In genomic region chr7:16098021-16099017, GRCm38 (mm10) we compare ENCODE assay signal across 8 mouse cellular contexts. TPM values are rescaled to one million over a fixed set of nuclear protein-coding genes. Genes with fewer than 3 reads are reported as not detected.
DNase-seq lines count a peak whose midpoint lies in the region; ATAC-seq and TF ChIP-seq lines count a peak whose summit lies in the region.

Gene Napa (plus strand): TSS chr7:16098458.

- H3K27me3 ChIP-seq in C2C12 (ENCODE audit: control insufficient read depth, insufficient read depth, insufficient read length) = peaks cover 13% of the 10 kb centered on the region
- peaks cover 19% of the 10 kb centered on the region for H3K27me3 ChIP-seq in erythroblast, embryonic 14.5 days (ENCODE audit: control insufficient read depth)
- no peaks in the 10 kb centered on the region for H3K27me3 ChIP-seq in heart, embryonic 11.5 days (ENCODE audit: control insufficient read depth, insufficient read depth, low read length)
- no peaks in the 10 kb centered on the region for H3K27me3 ChIP-seq in kidney, embryonic 16.5 days (ENCODE audit: insufficient read depth, low read length)
- H3K27me3 ChIP-seq in liver, adult 2 months (ENCODE audit: control insufficient read depth, insufficient read depth, low read length) = no peaks in the 10 kb centered on the region
- H3K27me3 ChIP-seq in myocyte (ENCODE audit: control insufficient read depth, insufficient read depth, insufficient read length) = peaks cover 22% of the 10 kb centered on the region
- H3K27me3 ChIP-seq in splenic B cell, adult 2 months (ENCODE audit: control insufficient read depth, insufficient read depth, low read length, poor library complexity, severe bottlenecking) = no peaks in the 10 kb centered on the region

- H3K9me3 ChIP-seq in erythroblast, embryonic 14.5 days (ENCODE audit: control insufficient read depth, low read length) = no peaks in the 10 kb centered on the region
- H3K9me3 ChIP-seq in heart, embryonic 11.5 days (replicated peaks; ENCODE audit: control insufficient read depth, low read length) = no peaks in the 10 kb centered on the region
- no peaks in the 10 kb centered on the region for H3K9me3 ChIP-seq in kidney, embryonic 16.5 days (ENCODE audit: low read length)

- peaks cover 53% of the 10 kb centered on the region for H3K4me1 ChIP-seq in erythroblast, embryonic 14.5 days (ENCODE audit: control insufficient read depth)
- H3K4me1 ChIP-seq in heart, embryonic 11.5 days (ENCODE audit: control insufficient read depth, insufficient read depth, low read length) = peaks cover 15% of the 10 kb centered on the region
- peaks cover 17% of the 10 kb centered on the region for H3K4me1 ChIP-seq in kidney, embryonic 16.5 days (ENCODE audit: insufficient read depth, low read length)
- H3K4me1 ChIP-seq in liver, adult 2 months (ENCODE audit: control insufficient read depth, insufficient read depth, low read length) = peaks cover 6% of the 10 kb centered on the region

- peak within 1 kb of the TSS; percentile 97 for H3K9ac ChIP-seq in heart, embryonic 11.5 days (ENCODE audit: low read depth, low read length)
- H3K9ac ChIP-seq in kidney, embryonic 16.5 days (replicated peaks; ENCODE audit: low read length) = peak within 1 kb of the TSS; percentile 98
- peak within 1 kb of the TSS; percentile 98 for H3K9ac ChIP-seq in liver, adult 2 months (ENCODE audit: low read depth, low read length)

- H3K4me3 ChIP-seq in C2C12 (ENCODE audit: insufficient read depth, poor library complexity, severe bottlenecking) (peak within 1 kb of the TSS; percentile 69), myocyte (peak within 1 kb of the TSS; percentile 91)
- peak within 1 kb of the TSS; percentile 85 for H3K4me3 ChIP-seq in erythroblast, embryonic 14.5 days (replicated peaks)
- H3K4me3 ChIP-seq in heart, embryonic 11.5 days (ENCODE audit: low read depth, low read length) = peak within 1 kb of the TSS; percentile 93
- H3K4me3 ChIP-seq in kidney, embryonic 16.5 days (ENCODE audit: low read length) = peak within 1 kb of the TSS; percentile 96
- H3K4me3 ChIP-seq in liver, adult 2 months (ENCODE audit: insufficient read depth, low read depth, low read length) = peak within 1 kb of the TSS; percentile 82

- TF ChIP-seq CTCF in C2C12 (IDR thresholded peaks at IDR 0.05; ENCODE audit: control insufficient read depth, insufficient read depth, insufficient read length) = no peak
- peak; percentile 68; the same call in 1 of the 2 replicates for TF ChIP-seq CTCF in brain, embryonic 14.5 days (IDR thresholded peaks at IDR 0.05; ENCODE audit: borderline replicate concordance, extremely low read depth, insufficient read depth, insufficient read length)
- no peak for TF ChIP-seq CTCF in liver, adult 2 months (IDR thresholded peaks at IDR 0.05; ENCODE audit: low read depth, low read length)

- peaks cover 35% of the 10 kb centered on the region for H3K79me3 ChIP-seq in C2C12 (ENCODE audit: low read depth)

- H3K36me3 ChIP-seq in C2C12 (ENCODE audit: control insufficient read depth, insufficient read depth) = peaks cover 4% of the 10 kb centered on the region
- H3K36me3 ChIP-seq in erythroblast, embryonic 14.5 days (ENCODE audit: control insufficient read depth) = peaks cover 46% of the 10 kb centered on the region
- H3K36me3 ChIP-seq in heart, embryonic 11.5 days (ENCODE audit: control insufficient read depth, insufficient read depth, low read length) = peaks cover 4% of the 10 kb centered on the region; the same call in 1 of the 2 replicates
- peaks cover 3% of the 10 kb centered on the region; the same call in 1 of the 2 replicates for H3K36me3 ChIP-seq in kidney, embryonic 16.5 days (ENCODE audit: insufficient read depth, low read length)
- no peaks in the 10 kb centered on the region for H3K36me3 ChIP-seq in liver, adult 2 months (ENCODE audit: control insufficient read depth, insufficient read depth, low read length)
- H3K36me3 ChIP-seq in myocyte (ENCODE audit: control insufficient read depth, insufficient read depth) = no peaks in the 10 kb centered on the region
- H3K36me3 ChIP-seq in splenic B cell, adult 2 months (ENCODE audit: control insufficient read depth, insufficient read depth, low read length, poor library complexity, severe bottlenecking) = peaks cover 5% of the 10 kb centered on the region; the same call in 1 of the 2 replicates

- WGBS in heart, embryonic 11.5 days (ENCODE audit: insufficient replicate concordance) = under 1% methylated on average over 63 of the region's 68 CpGs
- WGBS in kidney, embryonic 16.5 days = under 1% methylated on average over 64 of the region's 68 CpGs
- WGBS in liver, adult 2 months = under 1% methylated on average over 66 of the region's 68 CpGs

- peak; percentile 99 for ATAC-seq in heart, embryonic 11.5 days (replicated peaks; ENCODE audit: insufficient number of reproducible peaks, low FRiP score, low TSS enrichment)
- peak; percentile 99 for ATAC-seq in kidney, embryonic 16.5 days (ENCODE audit: low FRiP score, low TSS enrichment)

- H3ac ChIP-seq in C2C12 (ENCODE audit: control insufficient read depth, insufficient read length, low read depth) (peak within 1 kb of the TSS; percentile 52), myocyte (ENCODE audit: control insufficient read depth, insufficient read length) (peak within 1 kb of the TSS; percentile 92)

- TF ChIP-seq POLR2A in brain, embryonic 14.5 days (IDR thresholded peaks at IDR 0.05; ENCODE audit: borderline replicate concordance, extremely low read depth, insufficient read depth, insufficient read length, poor library complexity, severe bottlenecking) = peak; percentile 85
- TF ChIP-seq POLR2A in liver, adult 2 months (IDR thresholded peaks at IDR 0.05; ENCODE audit: extremely low read depth, insufficient read depth, low read length) = peak; percentile 97
- peak; percentile 100 for TF ChIP-seq POLR2A in myocyte (IDR thresholded peaks at IDR 0.05; ENCODE audit: insufficient read length, low read depth)

- peak within 1 kb of the TSS; percentile 97 for H3K4me2 ChIP-seq in heart, embryonic 11.5 days
- H3K4me2 ChIP-seq in kidney, embryonic 16.5 days (replicated peaks; ENCODE audit: low read depth, low read length) = peak within 1 kb of the TSS; percentile 77
- peak within 1 kb of the TSS; percentile 98 for H3K4me2 ChIP-seq in myocyte (ENCODE audit: low read depth)

- peak; percentile 100 for DNase-seq in brain, embryonic 14.5 days (ENCODE audit: low read depth)
- DNase-seq in liver, adult 2 months (ENCODE audit: extremely low read depth, low read depth, low spot score) = peak; percentile 99
- peak; percentile 100 for DNase-seq in splenic B cell, adult 2 months (ENCODE audit: low read depth, low spot score)

- H3K27ac ChIP-seq in heart, embryonic 11.5 days (ENCODE audit: low read depth, low read length) = peak within 1 kb of the TSS; percentile 87
- peak within 1 kb of the TSS; percentile 87 for H3K27ac ChIP-seq in kidney, embryonic 16.5 days (ENCODE audit: low read length)
- H3K27ac ChIP-seq in liver, adult 2 months (replicated peaks; ENCODE audit: insufficient read depth, low read depth, low read length) = peak within 1 kb of the TSS; percentile 86

- H3K79me2 ChIP-seq in C2C12 (ENCODE audit: control insufficient read depth, insufficient read depth) (peaks cover 48% of the 10 kb centered on the region), myocyte (ENCODE audit: control insufficient read depth, insufficient read depth) (peaks cover 39% of the 10 kb centered on the region)
- peaks cover 36% of the 10 kb centered on the region; the same call in 1 of the 2 replicates for H3K79me2 ChIP-seq in liver, adult 2 months (ENCODE audit: control insufficient read depth, insufficient read depth, low read length)

TF ChIP-seq in C2C12, 6 proteins besides CTCF, POLR2A, EP300 and RAD21:
- peak; percentile 31 for TF ChIP-seq MAX (IDR thresholded peaks at IDR 0.05)
- no peak for TF ChIP-seq FOSL1 (IDR thresholded peaks at IDR 0.05; ENCODE audit: insufficient read depth, low read length, poor library complexity, severe bottlenecking)
- TF ChIP-seq USF1 (IDR thresholded peaks at IDR 0.05; ENCODE audit: low read depth) = peak; percentile 92
- no peak for TF ChIP-seq MYOG (IDR thresholded peaks at IDR 0.05; ENCODE audit: control insufficient read depth, extremely low read depth, insufficient read length)
- TF ChIP-seq MYOD1 (IDR thresholded peaks at IDR 0.05; ENCODE audit: control insufficient read depth, insufficient read length, low read depth) = no peak
- no peak for TF ChIP-seq CEBPB (IDR thresholded peaks at IDR 0.05; ENCODE audit: low read depth)

TF ChIP-seq in myocyte, 11 proteins besides CTCF, POLR2A, EP300 and RAD21:
- peak; percentile 92 for TF ChIP-seq USF1 (IDR thresholded peaks at IDR 0.05; ENCODE audit: low read depth)
- TF ChIP-seq TCF12 (IDR thresholded peaks at IDR 0.05; ENCODE audit: insufficient read depth, poor library complexity, severe bottlenecking) = no peak
- peak; percentile 98 for TF ChIP-seq POLR2AphosphoS2 (IDR thresholded peaks at IDR 0.05; ENCODE audit: insufficient read length, low read depth)
- TF ChIP-seq SRF (IDR thresholded peaks at IDR 0.05; ENCODE audit: control insufficient read depth, insufficient read length, low read depth) = no peak
- TF ChIP-seq MYOD1 (IDR thresholded peaks at IDR 0.05; ENCODE audit: control insufficient read depth in 1 of 3, insufficient read length in 2 of 3, low read depth in 2 of 3) = peak in 2 of 3 experiments; percentile 60 to 74
- no peak for TF ChIP-seq TCF3 (IDR thresholded peaks at IDR 0.05; ENCODE audit: insufficient read length, low read depth)
- no peak for TF ChIP-seq MAX (IDR thresholded peaks at IDR 0.05; ENCODE audit: low read depth)
- peak; percentile 43 for TF ChIP-seq REST (IDR thresholded peaks at IDR 0.05; ENCODE audit: insufficient read depth, insufficient read length)
- TF ChIP-seq E2F4 (IDR thresholded peaks at IDR 0.05; ENCODE audit: insufficient read depth) = no peak
- peak in 2 of 3 experiments; percentile 78 to 79 for TF ChIP-seq MYOG (IDR thresholded peaks at IDR 0.05; ENCODE audit: control insufficient read depth in 1 of 3, insufficient read depth in 1 of 3, insufficient read length in 2 of 3, low read depth in 2 of 3)
- no peak for TF ChIP-seq CEBPB (IDR thresholded peaks at IDR 0.05; ENCODE audit: insufficient read depth, poor library complexity, severe bottlenecking)

RNA-seq across cellular contexts. Expression of gene Napa, which starts in this region (rescaled TPM):
- polyA plus RNA-seq in C2C12 (2012; fragmentation: generic; extraction: Trizol) (138 TPM), myocyte (2012; fragmentation: generic; extraction: Trizol) (193 TPM)
- 192 and 199 TPM in 2 replicates for polyA plus RNA-seq in brain, embryonic 14.5 days (2012; rRNA removed)
- 42.0 and 85.6 TPM in 2 replicates for polyA plus RNA-seq in erythroblast, embryonic 14.5 days (2012)
- polyA plus RNA-seq in heart, embryonic 11.5 days (2014; fragmentation: Nextera tagmentation; extraction: Ambion mirVana) = 158 and 168 TPM in 2 replicates
- 215 and 220 TPM in 2 replicates for polyA plus RNA-seq in kidney, embryonic 16.5 days (2015; fragmentation: Nextera tagmentation; extraction: Ambion mirVana)
- 47.4 and 58.7 TPM in 2 replicates for total RNA-seq in liver, adult 2 months (2014; rRNA removed)
- 101 and 146 TPM in 2 replicates for polyA plus RNA-seq in liver, adult 2 months (2012; rRNA removed)

Comparison
In these comparisons a context has a peak if more than half of its experiments do, and no peak if none do; other contexts are left out.
1. Peak in every context shown above with its lines: DNase-seq, ATAC-seq, H3K4me3 ChIP-seq and H3K27ac ChIP-seq.